Mouse (Mus musculus): ENCODE data around the gene Cc2d2b. TPM values are rescaled to one million over a fixed set of nuclear protein-coding genes. Genes with fewer than 3 reads are reported as not detected.

Cc2d2b gene
- total and polyA plus RNA-seq, 3 experiments, result not detected

DNA sequence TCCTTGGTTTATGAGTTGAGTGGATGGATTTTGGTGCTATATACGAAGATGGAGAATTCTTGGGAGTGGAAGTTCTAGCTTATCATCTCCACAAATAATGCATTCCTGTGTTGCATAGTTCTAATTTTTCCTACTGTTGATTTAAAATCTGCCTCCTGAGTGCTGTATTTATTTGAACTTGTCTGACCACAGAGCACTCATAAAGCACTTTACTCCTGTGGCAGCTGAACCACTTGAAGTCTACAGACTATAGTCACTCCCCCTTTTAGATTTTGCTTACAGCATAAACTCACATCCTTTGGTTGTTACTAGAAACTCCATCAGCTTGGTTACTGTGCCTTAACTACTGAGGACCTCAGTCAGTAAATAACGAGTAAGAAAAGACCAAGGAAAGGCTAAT is 18.6 kb downstream of the Cc2d2b start:
- TF ChIP-seq SIN3A (IDR thresholded peaks at IDR 0.05; ENCODE audit: low read length) (no peak), CHD1 (IDR thresholded peaks at IDR 0.05; ENCODE audit: low read depth, low read length) (no peak), MXI1 (IDR thresholded peaks at IDR 0.05; ENCODE audit: low read depth, low read length) (no peak), POLR2A (IDR thresholded peaks at IDR 0.05; ENCODE audit: low read depth, low read length) (no peak), ZC3H11A (IDR thresholded peaks at IDR 0.05; ENCODE audit: low read depth, low read length) (no peak), ETS1 (conservative IDR thresholded peaks at IDR 0.05; ENCODE audit: low read depth, low read length) (no peak), MAZ (IDR thresholded peaks at IDR 0.05; ENCODE audit: low read depth, low read length) (no peak), CTCF (conservative IDR thresholded peaks at IDR 0.05 in 1 of 2, IDR thresholded peaks at IDR 0.05 in 1 of 2; ENCODE audit: low read depth in 2 of 2, low read length in 2 of 2) (no peak), MAFK (IDR thresholded peaks at IDR 0.05; ENCODE audit: insufficient replicate concordance, low read length) (no peak), ELF1 (IDR thresholded peaks at IDR 0.05; ENCODE audit: low read depth, low read length) (no peak), EP300 (IDR thresholded peaks at IDR 0.05; ENCODE audit: low read length) (no peak), RAD21 (IDR thresholded peaks at IDR 0.05; ENCODE audit: low read depth, low read length) (no peak)
- in situ Hi-C loops (cut with MboI; ENCODE audit: low pct_ligation_motif_present, low pct_unique_long_range_greater_than_20kb, low sequenced_read_pairs) (loop anchor here (25.0 kb wide), 1 partner anchor 270 kb away; the partner anchor contains the start of gene Dntt), dilution Hi-C loops (cut with MboI; ENCODE audit: extremely low pct_ligation_motif_present, extremely low pct_unique_long_range_greater_than_20kb, low sequenced_read_pairs) (no loop called here)
- DNase-seq (ENCODE audit: extremely low read depth), result no peak
- Histone ChIP-seq H3K9me3 (replicated peaks; ENCODE audit: low read length) (no peaks in the 10 kb centered on the region), H3K4me1 (ENCODE audit: control insufficient read depth in 1 of 2, insufficient read depth in 2 of 2) (peaks cover 0 to 3% of the 10 kb centered on the region in 2 experiments; a peak in 1 of 4 replicates), H3K27me3 (replicated peaks) (no peaks in the 10 kb centered on the region), H3K4me3 (replicated peaks in 1 of 3; ENCODE audit: low read depth in 2 of 3, low read length in 2 of 3, poor library complexity in 1 of 3) (no peak overlapping the region), H3K27ac (ENCODE audit: insufficient read depth, low read depth) (no peak overlapping the region), H3K4me2 (ENCODE audit: insufficient read depth, low read depth, poor library complexity, severe bottlenecking) (no peak overlapping the region), H3K36me3 (replicated peaks in 1 of 2; ENCODE audit: control insufficient read depth in 1 of 2, insufficient read depth in 1 of 2, low read length in 1 of 2) (no peaks in the 10 kb centered on the region), H3K9ac (ENCODE audit: insufficient read depth, low read depth) (no peak overlapping the region), H3K79me2 (replicated peaks; ENCODE audit: control insufficient read depth, extremely low read depth, insufficient read depth, poor library complexity, severe bottlenecking) (no peaks in the 10 kb centered on the region)

DNA sequence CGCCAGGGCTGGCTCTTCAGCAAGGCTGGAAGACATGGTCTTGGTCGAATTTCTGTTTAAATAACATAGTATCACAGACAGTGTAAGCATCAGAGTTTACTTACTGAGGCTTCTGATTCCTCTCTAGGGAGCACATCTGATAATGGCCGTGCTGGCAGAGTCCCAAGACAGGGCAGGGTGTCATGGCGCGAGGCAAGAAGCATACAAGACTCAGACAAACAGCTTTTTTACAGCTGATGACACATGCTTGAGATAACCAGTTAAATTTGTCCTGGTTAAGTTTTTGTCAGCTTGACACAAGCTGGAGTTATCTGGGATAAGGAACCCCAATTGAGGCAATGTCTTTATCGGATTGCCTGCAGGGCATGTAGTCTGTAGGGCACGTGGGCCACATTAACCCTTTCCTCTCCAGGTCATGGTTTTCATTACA is 20.8 kb downstream of the Cc2d2b start:
- Histone ChIP-seq H3K9ac (ENCODE audit: insufficient read depth, low read depth) (no peak overlapping the region), H3K9me3 (replicated peaks; ENCODE audit: low read length) (no peaks in the 10 kb centered on the region), H3K79me2 (replicated peaks; ENCODE audit: control insufficient read depth, extremely low read depth, insufficient read depth, poor library complexity, severe bottlenecking) (no peaks in the 10 kb centered on the region), H3K4me1 (ENCODE audit: control insufficient read depth in 1 of 2, insufficient read depth in 2 of 2) (peaks cover 0 to 3% of the 10 kb centered on the region in 2 experiments; a peak in 1 of 4 replicates), H3K36me3 (replicated peaks in 1 of 2; ENCODE audit: control insufficient read depth in 1 of 2, insufficient read depth in 1 of 2, low read length in 1 of 2) (no peaks in the 10 kb centered on the region), H3K27me3 (replicated peaks) (no peaks in the 10 kb centered on the region), H3K27ac (ENCODE audit: insufficient read depth, low read depth) (no peak overlapping the region), H3K4me3 (replicated peaks in 1 of 3; ENCODE audit: low read depth in 2 of 3, low read length in 2 of 3, poor library complexity in 1 of 3) (no peak overlapping the region), H3K4me2 (ENCODE audit: insufficient read depth, low read depth, poor library complexity, severe bottlenecking) (no peak overlapping the region)
- TF ChIP-seq ZC3H11A (IDR thresholded peaks at IDR 0.05; ENCODE audit: low read depth, low read length) (no peak), USF2 (conservative IDR thresholded peaks at IDR 0.05; ENCODE audit: low read depth, low read length) (no peak), RCOR1 (conservative IDR thresholded peaks at IDR 0.05; ENCODE audit: low read depth, low read length) (no peak), KAT2A (IDR thresholded peaks at IDR 0.05; ENCODE audit: insufficient replicate concordance, low read length) (no peak), POLR2A (IDR thresholded peaks at IDR 0.05; ENCODE audit: low read depth, low read length) (no peak), USF1 (IDR thresholded peaks at IDR 0.05; ENCODE audit: low read depth, low read length) (no peak), ELF1 (IDR thresholded peaks at IDR 0.05; ENCODE audit: low read depth, low read length) (no peak), E2F4 (IDR thresholded peaks at IDR 0.05; ENCODE audit: insufficient replicate concordance, low read depth, low read length) (no peak), BHLHE40 (IDR thresholded peaks at IDR 0.05; ENCODE audit: low read depth, low read length) (no peak), ZMIZ1 (IDR thresholded peaks at IDR 0.05; ENCODE audit: low read depth, low read length) (no peak), UBTF (IDR thresholded peaks at IDR 0.05; ENCODE audit: low read depth, low read length) (no peak), EP300 (IDR thresholded peaks at IDR 0.05; ENCODE audit: low read length) (no peak), TCF12 (IDR thresholded peaks at IDR 0.05; ENCODE audit: low read depth, low read length) (no peak), PAX5 (IDR thresholded peaks at IDR 0.05; ENCODE audit: low read length) (no peak), NRF1 (IDR thresholded peaks at IDR 0.05; ENCODE audit: low read depth, low read length) (no peak)
- no peak for DNase-seq (ENCODE audit: extremely low read depth)
- dilution Hi-C loops (cut with MboI; ENCODE audit: extremely low pct_ligation_motif_present, extremely low pct_unique_long_range_greater_than_20kb, low sequenced_read_pairs) (no loop called here), in situ Hi-C loops (cut with MboI; ENCODE audit: low pct_ligation_motif_present, low pct_unique_long_range_greater_than_20kb, low sequenced_read_pairs) (loop anchor here (25.0 kb wide), 1 partner anchor 268 kb away; the partner anchor contains the start of gene Dntt)
